Mouse (Mus musculus) left cerebral cortex, postnatal 36 days (tissue): ENCODE measurements around the gene Cxcl13. TPM values are rescaled to one million over a fixed set of nuclear protein-coding genes. Genes with fewer than 3 reads are reported as not detected.

Source experiments
- DNase-seq, 2 experiments: peaks; one replicate each; pipeline ENCODE4 v3.0.0; 2021 to 2022; ENCODE audit warnings: low spot score in 2 of 2, mixed read lengths in 1 of 2
- intact Hi-C: fragments of 180-260 bp; cut with DNase I; formaldehyde crosslinking; loops from one replicate; pipeline ENCODE4 v1.15.1; 2025
- total RNA-seq, 2 experiments: library from RNA; stranded (reverse); gene quantifications; 2 replicates each; pipeline ENCODE4 v1.2.3; 2021

Gene Cxcl13
- not detected for total RNA-seq

- no peak for DNase-seq
- intact Hi-C loops, result no loop called here
Observed at GRCm38 (mm10) chr5:95956651-95957050, at the start of gene Cxcl13. Gene Cxcl13 (plus strand): TSS chr5:95956951.

GRCm38 (mm10) chr5:95911006-95911405, 45.7 kb upstream of the Cxcl13 start:
- intact Hi-C loops, result no loop called here
- peak in 1 of 2 experiments; percentile 9 for DNase-seq

DNA sequence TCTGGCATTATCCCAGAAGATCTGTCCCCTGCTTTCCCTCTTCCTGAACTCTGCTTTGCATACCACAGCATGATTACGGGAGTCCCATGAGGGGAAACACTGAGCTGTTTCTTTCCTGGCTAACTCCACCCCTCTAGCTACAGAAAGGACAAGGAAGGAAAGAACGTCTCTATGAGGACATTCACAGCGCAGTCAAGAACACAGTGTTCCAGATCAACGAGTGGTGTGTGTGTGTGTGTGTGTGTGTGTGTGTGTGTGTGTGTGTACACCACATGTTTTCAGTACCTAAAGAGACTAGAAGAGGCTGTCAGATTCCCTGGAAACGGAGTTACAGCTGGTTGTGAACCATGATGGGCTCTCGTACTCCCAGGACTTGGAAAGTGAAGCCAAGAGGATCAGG, 38.3 kb upstream of the Cxcl13 start:
- intact Hi-C loops, result no loop called here

DNA sequence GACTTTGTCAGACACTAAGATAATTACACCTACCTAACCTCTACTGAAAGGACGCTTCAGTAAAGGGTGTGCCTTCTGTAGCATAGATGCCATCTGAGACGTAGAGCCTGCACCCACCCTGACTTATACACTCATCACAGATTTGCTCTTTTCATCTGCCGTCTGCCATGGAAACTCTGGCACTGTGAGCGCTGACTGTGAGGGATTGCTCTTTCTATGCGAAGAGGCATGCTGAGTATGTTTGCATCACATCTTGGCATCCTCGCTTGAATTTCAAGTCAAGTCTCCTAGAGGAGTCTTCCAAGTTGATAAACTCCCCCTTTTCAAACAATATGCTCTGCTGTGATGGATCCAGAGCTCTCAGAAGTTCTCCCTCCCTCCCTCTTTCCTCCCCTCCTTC, 32.7 kb upstream of the Cxcl13 start:
- no peak for DNase-seq
- intact Hi-C loops, result no loop called here

More for the DNA sequence above, 38.3 kb upstream of the Cxcl13 start:
- no peak for DNase-seq

- intact Hi-C loops, result no loop called here
- no peak for DNase-seq
Observed at GRCm38 (mm10) chr5:95925204-95925930, 31.4 kb upstream of the Cxcl13 start.

DNA sequence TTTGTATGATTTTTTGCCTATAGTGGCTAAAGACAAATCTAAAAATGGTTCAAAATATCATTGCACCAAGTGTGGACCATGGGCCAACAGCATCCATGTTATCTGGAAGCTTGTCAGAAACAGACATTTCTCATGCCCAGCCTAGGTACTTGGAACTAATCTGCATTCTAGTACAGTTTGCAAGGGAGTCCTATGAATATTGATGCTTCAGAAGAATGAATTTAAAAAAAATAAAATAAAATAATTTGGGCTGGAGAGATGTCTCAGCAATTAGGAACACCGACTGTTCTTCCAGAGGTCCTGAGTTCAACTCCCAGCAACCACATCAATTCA, 30.9 kb upstream of the Cxcl13 start:
- no peak for DNase-seq
- intact Hi-C loops, result no loop called here

GRCm38 (mm10) chr5:95935035-95935434, 21.7 kb upstream of the Cxcl13 start:
- no peak for DNase-seq
- intact Hi-C loops, result no loop called here

DNA sequence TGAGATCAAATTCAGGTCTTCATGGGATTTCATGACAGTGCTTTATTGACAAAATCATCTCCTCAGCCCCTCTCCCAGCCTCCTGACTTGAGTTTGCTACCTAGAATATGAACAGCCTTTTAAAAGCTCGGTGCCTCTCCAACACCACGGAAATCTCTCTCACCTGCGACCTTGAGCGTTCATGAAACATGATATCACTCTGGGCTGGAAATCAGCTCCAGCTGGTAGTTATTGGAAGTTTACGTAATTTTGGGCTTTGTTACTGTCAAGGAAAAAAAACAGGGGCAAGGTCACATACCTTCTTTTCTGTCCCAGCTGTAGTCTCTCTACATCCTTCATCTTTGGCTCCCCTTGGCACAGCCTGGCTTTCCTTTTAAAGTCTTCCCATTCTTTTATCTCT, 20.7 kb upstream of the Cxcl13 start:
- intact Hi-C loops, result no loop called here
- DNase-seq, result no peak

DNA sequence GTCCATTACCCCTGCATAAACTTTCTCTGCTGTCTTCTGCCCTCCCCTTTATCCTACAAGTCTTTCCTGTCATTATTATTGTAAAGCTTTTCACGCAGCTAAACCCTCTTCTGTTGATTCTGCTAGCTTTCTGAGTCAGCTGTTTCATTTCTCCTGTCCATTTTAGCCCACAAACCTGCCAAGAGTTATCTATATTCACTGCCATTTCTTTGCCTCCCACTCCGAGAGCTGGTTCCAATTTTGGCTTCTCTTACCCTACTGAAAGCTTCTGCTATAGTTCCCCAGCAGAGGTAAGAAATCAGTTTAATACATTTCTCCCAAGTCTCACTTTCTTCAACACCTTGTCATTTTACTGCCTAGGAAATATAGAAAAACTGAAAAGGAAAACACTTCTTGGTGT, 19.6 kb upstream of the Cxcl13 start:
- no peak for DNase-seq

GRCm38 (mm10) chr5:95938044-95938625, 18.6 kb upstream of the Cxcl13 start:
- intact Hi-C loops, result no loop called here
- DNase-seq, result no peak

More for the DNA sequence above, 19.6 kb upstream of the Cxcl13 start:
- intact Hi-C loops, result no loop called here

- intact Hi-C loops, result no loop called here
- no peak for DNase-seq
Observed at GRCm38 (mm10) chr5:95940682-95941221, 16.0 kb upstream of the Cxcl13 start.

- no peak for DNase-seq
- intact Hi-C loops, result no loop called here
Observed at GRCm38 (mm10) chr5:95941562-95941961, 15.2 kb upstream of the Cxcl13 start.

DNA sequence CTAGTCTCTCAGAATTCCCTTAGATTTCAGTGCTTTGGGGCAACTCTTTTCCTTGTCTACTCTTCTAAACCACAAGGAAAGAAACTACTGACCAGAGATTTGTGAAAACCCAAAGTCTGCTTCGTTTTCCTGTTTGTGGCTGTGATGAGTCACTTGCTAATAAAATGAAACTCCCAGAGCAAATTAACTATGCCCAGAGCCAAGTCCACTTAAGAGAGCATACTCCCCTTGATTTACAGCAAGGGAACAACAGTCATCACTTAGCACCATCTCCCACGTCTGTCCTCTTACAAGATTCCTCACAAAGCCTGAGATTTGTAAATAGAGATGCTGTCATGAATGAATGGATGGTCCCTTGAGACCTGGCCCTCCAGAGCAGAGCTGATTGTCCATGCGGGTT, 11.6 kb upstream of the Cxcl13 start:
- intact Hi-C loops, result no loop called here
- no peak for DNase-seq

DNA sequence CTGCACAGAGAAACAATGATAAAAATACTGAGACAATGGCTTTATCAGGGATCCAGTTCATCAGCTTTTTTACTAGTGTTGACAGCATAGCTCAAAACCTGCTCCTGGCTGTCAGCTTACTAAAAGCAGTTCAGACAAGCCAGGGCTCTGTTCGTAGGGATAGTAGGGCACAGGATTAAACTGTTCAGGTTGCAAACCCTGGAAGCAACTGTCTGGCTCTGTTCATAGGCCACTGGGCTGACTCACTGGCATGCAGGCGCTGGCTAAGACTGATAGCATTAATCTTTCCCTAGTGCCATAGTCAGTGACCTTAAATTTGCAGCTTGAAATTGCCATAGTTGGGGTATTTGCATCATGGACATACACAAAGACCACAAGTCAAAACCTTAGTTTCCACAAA, 10.4 kb upstream of the Cxcl13 start:
- intact Hi-C loops, result no loop called here
- no peak for DNase-seq

DNA sequence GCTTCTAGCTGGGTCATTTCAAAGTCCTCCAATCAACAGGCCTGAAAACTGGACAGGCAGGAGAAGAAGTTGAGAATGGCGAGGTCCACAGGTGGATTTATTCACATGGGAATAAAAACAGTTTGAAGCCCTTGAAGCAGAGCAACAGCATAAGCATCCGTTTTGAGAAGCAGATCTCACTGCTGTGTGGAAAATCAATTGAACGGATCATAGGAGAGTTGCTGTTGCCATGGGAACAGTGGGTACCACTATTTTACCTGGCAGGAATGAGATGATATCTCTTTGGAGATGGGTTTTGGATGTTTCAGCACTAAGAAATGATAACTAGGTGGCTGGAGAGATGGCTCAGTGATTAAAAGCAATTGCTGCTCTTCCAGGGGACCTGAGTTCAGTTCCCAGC, 8.1 kb upstream of the Cxcl13 start:
- intact Hi-C loops, result no loop called here

DNA sequence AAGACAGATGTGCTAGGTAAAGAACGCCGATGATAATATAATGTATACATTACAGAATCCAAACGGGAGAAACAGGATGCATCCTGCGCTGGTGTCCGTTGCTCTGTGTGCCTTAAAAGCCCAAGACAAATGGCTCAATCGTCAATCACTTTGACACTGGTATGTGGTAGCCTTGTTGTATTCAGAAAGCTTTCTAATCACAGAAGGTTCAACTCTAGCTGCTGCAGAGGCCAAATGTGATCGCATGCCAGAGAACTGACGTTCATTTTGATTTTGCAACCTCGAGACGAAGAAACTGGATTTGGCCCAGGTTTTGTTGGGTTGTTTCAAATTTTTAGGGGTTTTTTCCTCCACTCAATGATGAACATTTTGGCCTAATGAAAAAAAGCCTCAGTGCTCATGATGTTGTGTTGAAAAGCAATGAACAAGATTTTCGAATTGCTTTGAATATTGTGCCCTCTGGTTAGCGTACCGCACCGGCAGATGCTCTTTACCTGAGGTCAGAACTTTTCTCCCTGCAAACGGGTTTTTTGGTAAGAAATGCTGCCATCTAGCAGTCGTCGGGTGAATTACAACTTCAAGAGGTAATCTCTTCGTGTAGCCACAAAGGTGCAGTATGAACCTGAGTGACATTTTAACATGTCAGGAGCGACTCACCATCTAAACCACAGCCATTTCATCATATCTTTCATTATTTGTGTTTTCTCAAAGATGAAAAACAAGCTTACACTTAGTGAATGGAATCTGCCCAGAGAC, 6.6 kb upstream of the Cxcl13 start:
- intact Hi-C loops, result loop anchor here (2.0 kb wide), 1 partner anchor 69 kb away; no protein-coding TSS in a partner anchor
- DNase-seq, result peak in 1 of 2 experiments; percentile 41

More for the DNA sequence above, 8.1 kb upstream of the Cxcl13 start:
- no peak for DNase-seq

- no peak for DNase-seq
- intact Hi-C loops, result no loop called here
Observed at GRCm38 (mm10) chr5:95964940-95965339, 8.2 kb downstream of the Cxcl13 start.

DNA sequence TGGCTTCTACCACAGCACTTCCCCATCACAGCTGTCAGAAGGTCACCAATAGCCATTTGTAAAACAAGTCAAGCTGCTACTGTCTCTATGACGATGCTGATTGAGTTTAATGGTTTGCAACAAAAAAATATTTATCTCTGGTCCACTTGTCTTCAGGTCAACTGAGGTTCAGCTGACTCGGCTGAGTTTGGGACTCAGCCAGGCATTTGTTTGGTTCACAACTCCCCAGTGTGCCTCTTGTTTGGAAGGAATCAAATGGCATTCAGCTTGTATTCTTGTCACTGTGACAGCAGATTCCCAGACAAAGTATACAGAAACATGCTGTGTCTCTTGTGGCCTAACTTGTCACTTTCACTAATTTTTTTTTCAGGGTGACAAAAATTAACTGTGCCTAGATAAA, 9.9 kb downstream of the Cxcl13 start:
- intact Hi-C loops, result no loop called here
- DNase-seq, result no peak

- intact Hi-C loops, result loop anchor here (1.0 kb wide), 1 partner anchor 90 kb away; no protein-coding TSS in a partner anchor
- DNase-seq, result peak in 1 of 2 experiments; percentile 32
Observed at GRCm38 (mm10) chr5:95970845-95971244, 14.1 kb downstream of the Cxcl13 start.

DNA sequence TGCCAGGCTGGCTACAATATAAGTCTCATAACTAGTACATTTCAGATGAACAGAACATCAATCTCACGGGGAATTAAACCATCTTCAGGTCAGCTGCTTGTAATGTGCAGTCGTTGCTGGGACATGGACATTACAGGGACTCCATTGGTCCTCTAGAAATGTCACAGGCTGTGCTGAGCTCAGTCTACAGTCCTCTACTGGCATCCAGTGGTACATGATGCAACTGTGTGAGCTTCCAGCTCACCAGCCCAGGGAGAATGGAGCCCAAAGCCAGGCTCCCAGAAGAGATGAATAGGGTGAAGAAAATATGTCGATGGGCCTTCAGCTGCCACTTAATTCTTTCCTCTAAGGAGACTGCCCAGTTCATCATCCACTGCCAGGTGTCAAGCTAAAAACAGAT, 15.5 kb downstream of the Cxcl13 start:
- intact Hi-C loops, result no loop called here
- no peak for DNase-seq
